Mouse (Mus musculus) testis, adult 2 months (tissue): Measurements from ENCODE around the gene Serpind1.

Experiments used
- CTCF ChIP-seq: fragments of 200-500 bp; IDR thresholded peaks from 2 replicates; pipeline ENCODE4 v1.5.1; 2012; ENCODE audit warnings: low read depth, mild to moderate bottlenecking, inconsistent platforms, low read length, moderate library complexity; ENCODE audit not compliant: control insufficient read depth, insufficient read depth, insufficient replicate concordance
- POLR2A ChIP-seq: fragments of 200-500 bp; IDR thresholded peaks from 2 replicates; pipeline ENCODE4 v1.6.1; 2012; ENCODE audit warnings: low read depth, mild to moderate bottlenecking, inconsistent platforms, low read length, moderate library complexity; ENCODE audit not compliant: control insufficient read depth

- no peak for TF ChIP-seq CTCF
- TF ChIP-seq POLR2A: no peak
These were observed 4.9 kb downstream of the Serpind1 start for GRCm38 (mm10) chr16:17336089-17336488.
